Mouse (Mus musculus) liver, embryonic 16.5 days (tissue): ENCODE data around the gene Scgb1b29. TPM values are rescaled to one million over a fixed set of nuclear protein-coding genes. Genes with fewer than 3 reads are reported as not detected.
"Not testable (repeated sequence)": the region's sequence is repeated elsewhere in the genome, so short reads cannot be mapped to it uniquely, and the experiment has no call there.

Experiments used
- ATAC-seq: fragments of 200-750 bp; cut with Nextera tagmentation; 2 replicates; pipeline ENCODE4 v1.8.0; 2017; ENCODE audit warnings: low read depth, mild to moderate bottlenecking, moderate number of reproducible peaks, moderate library complexity
- H3K27ac ChIP-seq: fragments of 300-500 bp; sonication (generic); 2 replicates; pipeline ENCODE4 v1.5.1; 2014; ENCODE audit warnings: mild to moderate bottlenecking, low read length
- H3K27me3 ChIP-seq: fragments of 300-500 bp; sonication (generic); 2 replicates; pipeline ENCODE4 v1.6.1; 2014; ENCODE audit warnings: low read depth, low read length, mixed read lengths; ENCODE audit not compliant: control insufficient read depth, insufficient read depth
- H3K36me3 ChIP-seq: fragments of 300-500 bp; sonication (generic); 2 replicates; pipeline ENCODE4 v1.6.1; 2014; ENCODE audit warnings: mild to moderate bottlenecking; ENCODE audit not compliant: control insufficient read depth, insufficient read depth
- H3K4me1 ChIP-seq: fragments of 300-500 bp; sonication (generic); 2 replicates; pipeline ENCODE4 v1.6.1; 2014; ENCODE audit warnings: low read depth, low read length, mixed read lengths; ENCODE audit not compliant: control insufficient read depth
- H3K4me2 ChIP-seq: fragments of 300-500 bp; sonication (generic); 2 replicates; pipeline ENCODE4 v1.6.1; 2014; ENCODE audit warnings: low read depth, low read length, mixed read lengths
- H3K4me3 ChIP-seq: fragments of 300-500 bp; sonication (generic); 2 replicates; pipeline ENCODE4 v1.5.1; 2014; ENCODE audit warnings: low read depth, mild to moderate bottlenecking, low read length
- H3K9ac ChIP-seq: fragments of 300-500 bp; sonication (generic); 2 replicates; pipeline ENCODE4 v1.6.1; 2014; ENCODE audit warnings: low read depth, low read length
- H3K9me3 ChIP-seq: fragments of 300-500 bp; sonication (generic); replicated peaks from 2 replicates; pipeline ENCODE4 v1.6.1; 2016; ENCODE audit warnings: low read length; ENCODE audit not compliant: control insufficient read depth
- WGBS: fragments of 180-500 bp; shearing (Covaris S2); extraction: QIAGEN DNeasy Blood & Tissue Kit; methylation state at CpG from one replicate; pipeline ENCODE4 v1.1.7; 2014; ENCODE audit not compliant: insufficient replicate concordance; 5-methylcytosine and 5-hydroxymethylcytosine counted together
- polyA plus RNA-seq: library from polyadenylated mRNA; unstranded; fragments of >200 nt; fragmentation: Nextera tagmentation; extraction: Ambion mirVana; gene quantifications from 2 replicates; pipeline ENCODE4 v1.2.1, GENCODE M21; 2015

Scgb1b29 gene
- polyA plus RNA-seq, result not detected in 2 replicates

DNA sequence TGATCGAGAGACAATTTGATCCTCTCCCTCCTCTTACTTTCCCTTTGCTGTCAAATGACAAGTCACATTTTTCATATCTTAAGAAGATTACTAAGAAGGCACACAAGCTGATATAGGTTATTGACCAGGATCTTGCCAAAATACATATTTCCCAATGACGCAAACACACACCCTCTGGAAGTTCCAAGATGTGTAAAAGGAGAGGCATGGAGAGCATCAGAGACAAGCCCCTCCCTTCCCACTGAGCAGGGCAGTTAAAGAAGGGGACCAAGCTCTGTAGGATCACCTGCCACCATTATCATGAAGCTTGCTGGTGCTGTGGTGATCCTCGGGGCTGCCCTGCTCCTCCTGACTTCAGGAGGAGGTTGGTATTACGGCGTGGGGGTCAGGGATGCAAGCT, at the start of gene Scgb1b29:
TSS of gene Scgb1b29 (plus strand) at position 301 of the 400 bp plus-strand sequence.
- H3K4me3 ChIP-seq, H3K36me3 ChIP-seq, H3K9ac ChIP-seq, H3K9me3 ChIP-seq, H3K4me1 ChIP-seq, H3K27me3 ChIP-seq, H3K27ac ChIP-seq, ATAC-seq, H3K4me2 ChIP-seq: not testable (repeated sequence)
- 84% methylated on average over 3 of the region's 5 CpGs for WGBS

- H3K27ac ChIP-seq, ATAC-seq, H3K27me3 ChIP-seq, H3K9ac ChIP-seq, H3K4me1 ChIP-seq, H3K36me3 ChIP-seq, H3K9me3 ChIP-seq, H3K4me2 ChIP-seq, H3K4me3 ChIP-seq: not testable (repeated sequence)
- WGBS, result 70% methylated on average over 10 of the region's 11 CpGs
Measured at GRCm38 (mm10) chr7:32428636-32429035, 12.7 kb upstream of the Scgb1b29 start.

Other genes starting within 250 kb of the Scgb1b29 start
- gene Scgb2b11, start 230.4 kb upstream of the Scgb1b29 start, polyA plus RNA-seq, result not detected in 2 replicates
- not detected in 2 replicates for gene Scgb1b11, start 218.7 kb upstream of the Scgb1b29 start, polyA plus RNA-seq
- not detected in 2 replicates for gene Scgb2b12, start 114.3 kb upstream of the Scgb1b29 start, polyA plus RNA-seq
- not detected in 2 replicates for gene Scgb1b12, start 107.4 kb upstream of the Scgb1b29 start, polyA plus RNA-seq